Mouse (Mus musculus): ENCODE measurements around the gene 3425401B19Rik. TPM values are rescaled to one million over a fixed set of nuclear protein-coding genes. Genes with fewer than 3 reads are reported as not detected.

The 3425401B19Rik gene
- polyA plus RNA-seq, 1 experiment = not detected

DNA sequence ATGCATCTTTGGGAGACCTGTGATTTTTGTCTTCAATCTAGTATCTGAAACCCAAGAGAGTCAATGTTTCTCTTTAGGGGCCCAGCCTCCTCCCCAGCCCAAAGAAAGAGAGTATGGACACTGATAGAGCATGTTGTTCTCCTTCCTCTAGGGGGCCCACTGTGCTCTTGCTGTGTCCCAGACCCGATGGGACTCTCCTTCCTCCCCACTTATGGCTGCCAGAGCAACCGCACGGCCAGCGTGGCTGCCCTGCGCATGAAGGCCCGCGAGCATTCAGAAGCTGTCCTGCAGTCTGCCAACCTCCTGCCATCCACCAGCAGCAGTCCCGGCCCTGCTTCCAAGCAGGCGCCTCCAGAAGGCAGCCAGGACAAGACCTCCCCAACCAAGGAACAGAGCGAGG is 56.5 kb downstream of the 3425401B19Rik start:
- TF ChIP-seq POLR2A (IDR thresholded peaks at IDR 0.05; ENCODE audit: insufficient read depth, low read depth, low read length) (no peak), CTCF (IDR thresholded peaks at IDR 0.05; ENCODE audit: insufficient read depth, low read depth, low read length) (no peak)
- H3K4me3 ChIP-seq (ENCODE audit: insufficient read depth, low read depth, low read length) = no peak overlapping the region
- H3K4me1 ChIP-seq (ENCODE audit: control insufficient read depth, insufficient read depth, low read length) = no peaks in the 10 kb centered on the region
- WGBS = 58% methylated on average over 10 of the region's 10 CpGs
- H3K27ac ChIP-seq (ENCODE audit: insufficient read depth, low read depth, low read length) = no peak overlapping the region

DNA sequence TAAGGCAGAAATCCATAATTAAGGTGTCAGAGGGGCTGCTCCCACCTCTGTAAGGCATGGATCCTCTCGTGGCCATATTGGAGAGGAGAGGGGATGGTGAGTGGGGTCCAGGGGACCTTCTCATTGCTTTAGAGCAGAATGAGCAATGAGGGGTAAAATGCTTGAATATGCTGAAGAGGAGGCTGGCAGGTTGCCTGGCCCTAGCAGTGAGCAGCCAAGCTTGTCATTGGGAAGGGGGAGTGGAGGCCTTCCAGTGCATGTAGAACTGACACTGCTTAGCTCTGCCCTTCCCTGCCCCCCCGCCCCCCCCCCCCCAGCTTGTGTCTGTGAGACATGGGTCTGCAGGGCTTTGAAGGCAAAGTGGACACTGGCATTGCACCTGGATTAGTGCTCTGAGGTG is 57.8 kb downstream of the 3425401B19Rik start:
- 33% methylated on average over 2 of the region's 2 CpGs for WGBS
- Histone ChIP-seq H3K4me3 (ENCODE audit: insufficient read depth, low read depth, low read length) (no peak overlapping the region), H3K27ac (ENCODE audit: insufficient read depth, low read depth, low read length) (no peak overlapping the region), H3K4me1 (ENCODE audit: control insufficient read depth, insufficient read depth, low read length) (no peaks in the 10 kb centered on the region)
- TF ChIP-seq CTCF (IDR thresholded peaks at IDR 0.05; ENCODE audit: insufficient read depth, low read depth, low read length) (no peak), POLR2A (IDR thresholded peaks at IDR 0.05; ENCODE audit: insufficient read depth, low read depth, low read length) (no peak)

DNA sequence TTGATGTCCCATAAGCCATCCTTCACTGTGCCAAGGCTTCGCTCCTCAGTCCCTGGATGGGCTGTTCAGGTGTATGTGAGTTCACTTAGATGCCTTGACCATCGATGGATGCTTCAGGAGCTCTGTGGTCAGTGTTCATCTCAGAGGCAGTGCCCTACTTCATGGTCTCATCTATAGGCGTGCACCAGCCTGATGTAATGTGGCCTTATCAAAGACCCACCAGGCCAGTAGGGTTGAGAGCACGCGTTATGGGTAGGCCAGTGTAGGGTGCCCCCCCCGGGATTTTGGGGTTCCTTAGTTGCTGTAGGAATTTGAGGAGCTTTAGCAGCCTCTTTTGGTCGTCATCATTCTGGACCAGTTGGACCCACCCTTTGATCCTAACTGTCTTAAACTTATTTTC is 60.3 kb downstream of the 3425401B19Rik start:
- H3K27ac ChIP-seq (ENCODE audit: insufficient read depth, low read depth, low read length) = no peak overlapping the region
- TF ChIP-seq POLR2A (IDR thresholded peaks at IDR 0.05; ENCODE audit: insufficient read depth, low read depth, low read length) (no peak), CTCF (IDR thresholded peaks at IDR 0.05; ENCODE audit: insufficient read depth, low read depth, low read length) (no peak)
- 92% methylated on average over 7 of the region's 7 CpGs for WGBS
- no peak overlapping the region for H3K4me3 ChIP-seq (ENCODE audit: insufficient read depth, low read depth, low read length)
- H3K4me1 ChIP-seq (ENCODE audit: control insufficient read depth, insufficient read depth, low read length) = no peaks in the 10 kb centered on the region

DNA sequence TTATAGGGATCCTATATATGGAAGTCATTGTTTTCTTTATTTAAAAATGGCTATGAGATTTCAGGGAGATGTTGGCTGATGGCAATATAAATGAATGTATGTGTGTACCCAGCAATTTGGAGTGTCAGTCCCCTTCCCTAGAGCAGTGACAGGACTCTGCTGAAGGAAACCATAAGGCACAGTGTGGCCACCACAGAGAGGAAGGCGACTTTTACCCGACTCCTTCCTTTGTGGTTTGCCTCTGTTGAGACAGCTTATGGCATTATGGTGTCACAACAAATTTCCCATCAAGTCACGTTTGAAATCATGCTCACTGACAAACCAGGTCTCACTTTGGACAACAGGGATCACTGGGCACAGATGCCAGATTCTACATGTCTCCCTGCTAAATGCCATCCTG is 60.8 kb downstream of the 3425401B19Rik start:
- H3K27ac ChIP-seq (ENCODE audit: insufficient read depth, low read depth, low read length) = no peak overlapping the region
- WGBS = 89% methylated on average over 3 of the region's 3 CpGs
- no peaks in the 10 kb centered on the region for H3K4me1 ChIP-seq (ENCODE audit: control insufficient read depth, insufficient read depth, low read length)
- H3K4me3 ChIP-seq (ENCODE audit: insufficient read depth, low read depth, low read length) = no peak overlapping the region
- TF ChIP-seq POLR2A (IDR thresholded peaks at IDR 0.05; ENCODE audit: insufficient read depth, low read depth, low read length) = no peak
- no peak for TF ChIP-seq CTCF (IDR thresholded peaks at IDR 0.05; ENCODE audit: insufficient read depth, low read depth, low read length)

DNA sequence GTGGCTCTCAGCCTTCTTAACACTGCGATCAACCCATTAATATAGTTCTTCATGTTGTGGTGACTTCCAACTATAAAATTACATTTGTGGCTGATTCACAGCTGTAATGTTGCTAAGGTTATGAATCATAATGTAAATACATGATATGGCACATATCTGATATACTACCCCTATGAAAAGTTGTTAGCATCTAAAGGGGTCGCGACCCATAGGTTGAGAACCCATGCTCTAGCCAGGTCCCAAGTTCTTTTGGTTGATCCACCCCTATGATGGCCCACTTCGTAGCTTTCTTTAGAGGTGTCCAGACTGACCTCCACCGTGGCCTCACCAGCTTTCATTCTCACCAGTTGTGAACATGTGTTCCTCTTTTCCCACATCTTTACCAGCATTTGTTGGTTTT is 67.8 kb downstream of the 3425401B19Rik start:
- H3K4me1 ChIP-seq (ENCODE audit: control insufficient read depth, insufficient read depth, low read length) = no peaks in the 10 kb centered on the region
- H3K27ac ChIP-seq (ENCODE audit: insufficient read depth, low read depth, low read length) = no peak overlapping the region
- no peak for TF ChIP-seq POLR2A (IDR thresholded peaks at IDR 0.05; ENCODE audit: insufficient read depth, low read depth, low read length)
- TF ChIP-seq CTCF (IDR thresholded peaks at IDR 0.05; ENCODE audit: insufficient read depth, low read depth, low read length) = no peak
- WGBS = 97% methylated on average over 5 of the region's 5 CpGs
- no peak overlapping the region for H3K4me3 ChIP-seq (ENCODE audit: insufficient read depth, low read depth, low read length)

DNA sequence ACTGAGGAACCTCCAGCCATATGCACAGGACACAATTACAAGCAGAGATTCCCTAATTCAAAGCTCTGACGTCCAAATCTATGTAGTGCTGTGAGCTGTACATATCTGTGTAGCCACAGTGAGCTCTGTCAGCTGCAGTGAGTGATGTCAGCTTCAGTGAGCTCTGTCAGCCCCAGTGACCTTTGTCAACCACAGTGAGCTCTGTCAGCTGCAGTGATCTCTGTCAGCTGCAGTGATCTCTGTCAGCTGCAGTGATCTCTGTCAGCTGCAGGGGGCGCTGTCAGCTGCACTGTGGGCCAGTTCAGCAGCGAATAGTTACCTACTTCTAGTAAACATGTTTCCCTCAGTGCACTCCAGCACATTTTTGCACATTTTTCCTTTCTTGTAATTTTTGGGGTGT is 75.7 kb downstream of the 3425401B19Rik start:
- WGBS = 34% methylated on average over 3 of the region's 3 CpGs
- Histone ChIP-seq H3K4me1 (ENCODE audit: control insufficient read depth, insufficient read depth, low read length) (no peaks in the 10 kb centered on the region), H3K27ac (ENCODE audit: insufficient read depth, low read depth, low read length) (no peak overlapping the region), H3K4me3 (ENCODE audit: insufficient read depth, low read depth, low read length) (no peak overlapping the region)
- TF ChIP-seq POLR2A (IDR thresholded peaks at IDR 0.05; ENCODE audit: insufficient read depth, low read depth, low read length) = no peak
- peak; percentile 26; the same call in 1 of the 2 replicates for TF ChIP-seq CTCF (IDR thresholded peaks at IDR 0.05; ENCODE audit: insufficient read depth, low read depth, low read length)

Other genes starting within 250 kb of the 3425401B19Rik start
- not detected in 2 replicates for gene Slc18a3, start 220.4 kb downstream of the 3425401B19Rik start, polyA plus RNA-seq (2012; ENCODE audit: insufficient read depth, insufficient read length, low replicate concordance, missing spikeins)
- gene Chat, start 219.3 kb downstream of the 3425401B19Rik start, polyA plus RNA-seq (2012; ENCODE audit: insufficient read depth, insufficient read length, low replicate concordance, missing spikeins) = not detected in 2 replicates
- not detected in 2 replicates for gene Ercc6, start 171.8 kb downstream of the 3425401B19Rik start, polyA plus RNA-seq (2012; ENCODE audit: insufficient read depth, insufficient read length, low replicate concordance, missing spikeins)
- not detected in 2 replicates for gene Prrxl1, start 85.9 kb downstream of the 3425401B19Rik start, polyA plus RNA-seq (2012; ENCODE audit: insufficient read depth, insufficient read length, low replicate concordance, missing spikeins)
- gene Tmem273, start 100.7 kb upstream of the 3425401B19Rik start, polyA plus RNA-seq (2012; ENCODE audit: insufficient read depth, insufficient read length, low replicate concordance, missing spikeins) = not detected in 2 replicates
- not detected in 2 replicates for gene Fam170b, start 148.7 kb upstream of the 3425401B19Rik start, polyA plus RNA-seq (2012; ENCODE audit: insufficient read depth, insufficient read length, low replicate concordance, missing spikeins)
- not detected in 2 replicates for gene Vstm4, start 171.5 kb upstream of the 3425401B19Rik start, polyA plus RNA-seq (2012; ENCODE audit: insufficient read depth, insufficient read length, low replicate concordance, missing spikeins)

Measured in olfactory bulb, adult 2 months (tissue).